Mouse (Mus musculus) c-Kit-negative CD71-positive TER-119-positive erythroid progenitor cells, embryonic 14.5 days (primary cell): ENCODE results near the gene Smyd2.

Experiments used
- DNase-seq: peaks from one replicate; pipeline ENCODE4 v3.0.0-alpha.2; 2013; ENCODE audit warnings: low read depth, low spot score

The Smyd2 gene

GRCm38 (mm10) chr1:189921818-189922592 lies at the start of gene Smyd2:
Gene Smyd2, minus strand, starts transcription at chr1:189922363.
- DNase-seq = no peak

DNA sequence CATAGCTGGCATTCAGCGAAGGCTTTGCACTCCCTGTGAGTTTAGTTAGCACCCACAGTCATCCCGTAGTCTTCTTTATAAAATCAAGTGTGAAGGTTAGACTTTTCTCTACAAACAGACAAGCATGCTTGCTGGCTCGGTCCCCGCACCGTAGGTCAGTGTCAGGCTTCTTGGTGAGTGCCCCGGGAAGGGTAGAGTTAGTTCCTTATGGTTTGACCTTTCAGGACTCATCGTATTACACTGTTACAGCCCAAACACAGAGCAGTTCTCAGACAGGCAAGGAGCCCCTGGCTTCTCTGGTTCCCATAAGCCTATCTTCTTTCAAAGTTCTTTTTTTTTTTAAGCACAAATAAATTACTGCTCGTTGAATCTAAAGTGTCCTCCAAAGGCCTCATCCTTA lies 48.2 kb upstream of the Smyd2 start:
- DNase-seq = no peak

GRCm38 (mm10) chr1:189968027-189968426 lies 45.9 kb upstream of the Smyd2 start:
- DNase-seq = no peak

GRCm38 (mm10) chr1:189960481-189960880 lies 38.3 kb upstream of the Smyd2 start:
- DNase-seq = no peak

GRCm38 (mm10) chr1:189959802-189960201 lies 37.6 kb upstream of the Smyd2 start:
- no peak for DNase-seq

- DNase-seq = no peak
Measured at GRCm38 (mm10) chr1:189951861-189952260, 29.7 kb upstream of the Smyd2 start.

- no peak for DNase-seq
Measured at GRCm38 (mm10) chr1:189947411-189947810, 25.2 kb upstream of the Smyd2 start.

DNA sequence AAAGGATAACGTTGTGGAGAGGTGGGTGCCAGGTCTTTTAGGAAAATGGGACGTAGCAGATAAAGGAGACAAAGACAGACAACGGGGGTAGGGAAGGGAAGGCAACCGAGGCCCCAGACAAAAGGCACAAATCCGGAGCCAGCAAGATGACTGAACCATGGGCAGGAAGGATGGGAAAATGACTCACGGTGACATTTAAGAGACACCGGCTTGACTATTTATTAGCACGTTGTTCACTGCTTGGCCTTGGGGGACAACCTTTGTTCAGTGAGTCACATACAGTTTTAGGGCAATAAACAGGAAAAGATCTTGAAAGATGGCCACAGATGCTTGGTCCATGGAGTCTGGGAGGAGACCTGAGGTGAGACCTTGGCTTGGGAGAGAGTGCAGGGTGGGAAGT lies 24.0 kb upstream of the Smyd2 start:
- no peak for DNase-seq

DNA sequence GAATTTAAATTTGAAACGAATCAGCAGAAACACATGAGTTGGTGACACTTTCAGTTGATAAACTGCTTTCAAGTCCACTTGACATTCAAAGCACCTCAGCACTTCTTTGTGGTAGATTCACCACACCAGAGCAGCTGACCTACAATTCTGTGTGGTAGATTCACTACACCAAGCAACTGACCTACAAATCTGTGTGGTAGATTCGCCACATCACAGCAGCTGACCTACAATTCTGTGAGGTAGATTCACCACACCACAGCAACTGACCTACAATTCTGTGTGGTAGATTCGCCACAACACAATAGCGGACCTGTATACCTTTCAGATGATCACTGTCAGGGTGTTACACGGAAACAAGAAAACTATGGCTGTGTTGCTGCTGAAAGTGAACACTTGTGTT lies 19.6 kb upstream of the Smyd2 start:
- no peak for DNase-seq

GRCm38 (mm10) chr1:189936436-189937105 lies 14.4 kb upstream of the Smyd2 start:
- DNase-seq = no peak

DNA sequence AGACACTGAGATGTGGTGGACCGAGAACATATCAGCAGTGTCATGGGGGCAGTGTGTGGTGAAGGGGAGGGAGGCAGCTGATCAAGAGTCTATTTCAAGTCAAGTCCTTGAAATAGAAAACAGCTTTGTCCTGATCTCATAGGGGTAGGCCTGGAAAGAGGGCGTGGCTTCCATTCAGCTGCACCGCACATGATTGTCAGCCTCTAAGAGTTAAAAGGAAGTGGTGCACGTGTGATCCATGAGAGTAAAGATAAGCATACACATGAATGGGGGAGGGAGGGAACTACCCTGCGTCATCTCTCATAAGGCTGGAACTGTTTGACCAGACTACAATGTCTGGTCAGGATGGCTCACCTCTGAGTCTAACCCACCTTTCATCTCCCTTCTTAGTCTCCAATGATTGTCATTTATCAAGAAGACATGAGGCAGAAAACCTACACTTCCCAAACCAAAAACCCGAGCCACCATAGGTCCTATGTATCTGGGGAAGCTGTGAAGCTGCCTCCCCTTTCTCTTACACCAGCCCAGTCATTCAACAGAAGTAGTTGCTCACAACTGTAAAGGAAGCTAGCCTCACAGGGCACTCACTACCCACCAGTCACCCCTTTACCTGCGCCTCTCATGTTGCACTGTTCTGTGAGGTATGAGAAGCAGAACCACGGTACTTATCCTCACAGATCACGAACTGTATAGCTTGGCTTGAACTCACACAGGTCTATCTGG lies 11.5 kb upstream of the Smyd2 start:
- DNase-seq = no peak

- no peak for DNase-seq
Measured at GRCm38 (mm10) chr1:189932976-189933375, 10.8 kb upstream of the Smyd2 start.

- no peak for DNase-seq
Measured at GRCm38 (mm10) chr1:189932190-189932589, 10.0 kb upstream of the Smyd2 start.

DNA sequence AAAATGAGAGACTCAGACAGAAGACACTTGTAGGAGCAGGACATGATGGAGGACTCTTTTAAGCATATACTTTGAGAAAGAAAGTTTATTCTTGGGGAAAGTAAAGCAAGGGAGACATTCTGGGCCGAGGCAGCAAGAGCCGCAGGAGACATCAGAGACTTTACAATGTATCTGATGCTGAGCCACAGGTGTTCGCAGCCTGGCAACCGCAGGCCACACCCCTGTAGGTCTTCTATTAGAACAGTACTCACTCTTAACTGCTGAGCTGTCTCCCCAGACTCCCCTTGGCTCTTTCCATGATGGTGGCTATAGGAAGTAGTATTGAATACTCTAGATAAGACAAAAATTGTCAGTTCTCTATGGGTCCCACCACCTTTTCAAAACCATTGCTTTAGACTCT lies 7.7 kb upstream of the Smyd2 start:
- DNase-seq = no peak

DNA sequence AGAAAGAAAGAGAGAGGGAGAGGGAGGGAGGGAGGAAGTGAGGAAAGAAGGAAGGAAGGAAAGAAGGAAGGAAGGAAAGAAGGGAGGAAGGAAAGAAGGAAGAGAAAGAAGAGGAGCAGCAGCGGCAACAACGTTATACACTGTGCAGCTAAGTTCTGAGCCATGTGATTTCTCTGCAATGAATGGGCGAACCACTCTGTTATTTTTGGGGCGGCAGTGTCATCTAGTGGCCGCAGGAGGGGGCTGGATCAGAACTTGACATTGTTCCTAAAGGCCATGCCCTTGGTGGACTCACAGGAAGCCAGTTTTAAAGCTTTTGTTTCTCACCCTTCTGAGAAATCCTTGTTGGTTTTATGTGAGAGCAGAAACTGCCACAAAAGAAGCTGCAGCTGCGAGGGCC lies 5.5 kb upstream of the Smyd2 start:
- DNase-seq = no peak

DNA sequence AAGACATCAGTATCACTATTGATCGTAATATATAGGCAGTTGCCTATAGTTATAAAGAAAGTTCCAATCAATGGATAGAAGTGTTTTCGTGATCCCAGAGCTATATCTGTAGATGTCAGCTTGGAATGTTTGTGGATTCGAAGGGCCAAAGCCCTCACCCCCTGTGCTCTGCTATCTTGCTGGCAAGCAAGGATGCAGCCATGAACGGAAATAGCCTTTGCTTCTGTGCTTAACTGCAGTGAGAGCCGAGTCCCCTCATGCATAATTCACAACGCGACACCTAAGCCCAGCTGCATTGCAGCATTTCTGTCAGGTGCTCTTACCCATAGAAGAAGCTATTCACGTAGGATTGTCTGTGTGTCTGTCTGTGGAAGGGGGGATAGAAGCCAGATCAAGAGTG lies 4.1 kb upstream of the Smyd2 start:
- no peak for DNase-seq

GRCm38 (mm10) chr1:189923871-189924568 lies 1.9 kb upstream of the Smyd2 start:
- DNase-seq = no peak

DNA sequence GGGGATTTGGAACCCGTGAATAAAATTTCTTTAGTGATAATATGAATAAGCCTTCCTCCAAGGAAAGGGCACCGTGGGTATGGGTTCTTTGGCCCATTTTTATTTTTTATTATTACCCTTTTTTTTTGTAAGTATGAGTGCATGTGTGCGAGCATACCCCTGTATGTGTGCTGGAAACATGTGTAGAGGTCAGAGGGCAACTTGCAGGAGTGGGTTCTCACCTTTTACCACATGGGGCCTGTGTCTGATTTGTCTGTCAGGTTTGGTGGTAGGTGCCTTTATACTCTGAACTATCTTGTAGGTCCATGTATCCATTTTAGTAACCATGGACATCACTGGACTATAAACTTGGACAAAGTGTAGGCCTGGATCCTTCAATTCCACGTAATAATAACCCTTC lies 994 bp upstream of the Smyd2 start:
- DNase-seq = no peak

GRCm38 (mm10) chr1:189922721-189923120 lies 558 bp upstream of the Smyd2 start:
- DNase-seq = no peak

DNA sequence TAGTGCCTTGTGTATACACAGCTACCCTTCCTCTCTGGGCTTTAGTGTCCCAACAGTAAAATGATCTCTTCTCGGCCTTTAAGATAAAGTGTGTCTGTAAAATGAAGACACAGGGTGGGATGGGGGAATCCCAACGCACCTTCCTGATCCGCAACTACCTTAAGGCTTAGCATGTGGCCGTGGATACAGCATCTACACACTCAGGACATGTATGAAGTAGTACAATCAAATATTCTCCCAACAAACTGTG lies 670 bp downstream of the Smyd2 start:
- no peak for DNase-seq

DNA sequence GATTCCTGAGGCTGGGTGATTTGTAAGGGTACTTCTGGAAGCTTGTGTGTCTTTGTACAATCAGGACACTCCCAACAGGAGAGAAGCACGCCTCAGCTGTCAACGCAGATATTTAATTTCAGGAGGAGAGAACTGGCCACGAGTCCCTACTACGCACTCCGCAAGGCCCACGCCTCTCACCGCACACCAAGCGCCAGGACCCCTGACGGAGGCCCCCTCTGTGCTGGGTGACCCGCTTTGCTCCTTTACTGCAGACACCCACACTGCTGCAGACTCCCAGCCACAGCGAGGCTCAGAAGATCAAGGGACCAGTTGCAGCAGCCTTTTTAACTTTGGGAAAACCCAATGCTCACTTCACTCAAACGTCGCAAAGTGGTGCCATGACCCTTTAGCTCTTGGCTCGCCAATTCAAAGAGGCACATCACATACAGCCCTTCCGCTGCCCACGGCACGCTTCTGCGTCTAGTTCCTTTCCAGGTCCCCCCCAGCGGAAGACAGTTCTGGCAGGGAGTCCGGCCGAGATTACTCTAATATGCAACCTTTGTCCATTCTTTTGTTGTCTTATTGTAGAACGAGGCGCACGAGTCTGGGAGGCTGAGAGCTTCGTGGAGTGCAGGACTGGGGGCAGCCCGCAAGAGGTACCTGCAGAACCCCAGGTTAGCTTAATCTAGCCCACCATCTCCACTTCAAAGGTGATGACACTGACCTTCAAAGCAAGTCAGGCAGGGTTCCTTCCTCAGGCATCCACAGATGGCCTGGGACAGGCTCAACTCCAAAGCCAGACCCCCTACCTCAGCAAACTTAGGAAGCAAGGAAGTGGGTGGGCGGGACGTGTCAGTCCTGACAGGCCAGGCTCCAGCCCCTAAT lies 1.2 kb downstream of the Smyd2 start:
- no peak for DNase-seq
